Mouse (Mus musculus) ovary, postnatal 36 days (tissue): Measurements from ENCODE around the gene Brat1.

Experiments used
- DNase-seq: peaks from one replicate; pipeline ENCODE4 v3.0.0; 2022; ENCODE audit warnings: low spot score, mixed read lengths

The Brat1 gene

DNA sequence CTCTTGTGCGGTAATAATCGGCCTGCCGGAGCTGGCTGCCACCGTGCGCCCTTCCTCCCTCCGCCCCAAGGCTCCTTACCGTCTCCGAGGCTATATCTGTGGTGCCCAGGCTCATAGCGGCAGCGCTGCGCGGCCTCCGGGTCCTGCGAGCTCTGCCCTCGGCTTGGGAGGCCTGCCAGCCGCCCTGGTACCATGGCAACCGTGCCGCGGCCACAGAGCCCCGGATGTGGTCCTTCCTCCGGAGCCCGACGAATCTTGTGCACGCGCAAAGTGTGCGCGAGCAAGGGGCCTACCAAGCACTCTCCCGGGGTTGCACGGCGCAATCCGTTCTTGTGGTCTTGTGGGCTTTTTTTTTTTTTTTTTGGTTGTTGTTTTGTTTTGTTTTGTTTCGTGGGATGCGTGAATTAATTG is 2.7 kb upstream of the Brat1 start, which contains the start of gene Iqce:
Iqce (minus strand) TSS at position 276 of the 411 bp plus-strand sequence.
- peak; percentile 97 for DNase-seq

- DNase-seq: no peak
Observed at GRCm38 (mm10) chr5:140702618-140703175, 2.1 kb upstream of the Brat1 start.

- no peak for DNase-seq
Observed at GRCm38 (mm10) chr5:140703480-140704377, 1.1 kb upstream of the Brat1 start.

- no peak for DNase-seq
Observed at GRCm38 (mm10) chr5:140705501-140706171, 825 bp downstream of the Brat1 start.

DNA sequence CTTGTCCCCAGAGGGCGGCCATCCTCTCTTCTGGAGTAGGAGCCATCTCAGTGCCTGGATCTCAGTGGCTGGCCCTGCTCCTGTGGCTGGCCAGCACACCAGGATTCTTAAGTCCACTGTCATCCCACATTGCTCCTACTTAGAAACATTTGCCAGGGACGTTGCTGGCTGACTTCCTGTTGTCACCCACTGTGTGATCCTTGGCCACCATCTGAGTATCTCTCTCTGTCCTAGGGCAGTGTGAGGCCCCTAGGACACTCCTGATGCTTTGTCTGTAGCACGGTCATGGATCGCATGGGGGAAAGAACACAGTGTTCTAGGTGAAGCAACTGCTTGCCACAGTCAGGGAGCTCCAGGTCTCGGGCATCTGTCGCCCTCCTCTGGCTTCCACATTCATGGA is 5.5 kb downstream of the Brat1 start:
- no peak for DNase-seq

- no peak for DNase-seq
Observed at GRCm38 (mm10) chr5:140711040-140711439, 6.2 kb downstream of the Brat1 start.

DNA sequence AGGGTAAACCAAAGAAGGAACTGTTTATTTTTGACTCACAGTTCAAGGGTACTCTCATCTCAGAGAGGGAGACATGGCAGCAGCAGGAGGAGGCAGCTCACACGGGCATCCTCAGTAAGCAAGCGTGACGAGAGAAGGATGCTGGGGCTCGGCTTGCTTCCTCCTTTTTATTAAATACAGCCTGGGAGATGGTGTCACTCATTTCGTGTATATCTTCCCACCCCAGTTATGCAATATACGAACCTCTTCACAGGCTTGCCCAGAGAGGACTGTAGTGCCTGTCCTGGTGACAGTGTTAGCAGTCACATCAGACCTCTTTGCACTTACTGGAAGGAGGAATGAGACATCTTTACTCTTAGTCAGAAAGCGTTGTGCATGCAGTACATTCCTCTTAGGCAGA is 16.0 kb downstream of the Brat1 start:
- no peak for DNase-seq

- no peak for DNase-seq
Observed at GRCm38 (mm10) chr5:140722121-140722520, 17.3 kb downstream of the Brat1 start.

GRCm38 (mm10) chr5:140723822-140724221 is 19.0 kb downstream of the Brat1 start, which contains the start of gene Amz1:
TSS of gene Amz1 (plus strand) at chr5:140724127.
- no peak for DNase-seq

GRCm38 (mm10) chr5:140726062-140726839 is 21.4 kb downstream of the Brat1 start:
- DNase-seq: no peak

DNA sequence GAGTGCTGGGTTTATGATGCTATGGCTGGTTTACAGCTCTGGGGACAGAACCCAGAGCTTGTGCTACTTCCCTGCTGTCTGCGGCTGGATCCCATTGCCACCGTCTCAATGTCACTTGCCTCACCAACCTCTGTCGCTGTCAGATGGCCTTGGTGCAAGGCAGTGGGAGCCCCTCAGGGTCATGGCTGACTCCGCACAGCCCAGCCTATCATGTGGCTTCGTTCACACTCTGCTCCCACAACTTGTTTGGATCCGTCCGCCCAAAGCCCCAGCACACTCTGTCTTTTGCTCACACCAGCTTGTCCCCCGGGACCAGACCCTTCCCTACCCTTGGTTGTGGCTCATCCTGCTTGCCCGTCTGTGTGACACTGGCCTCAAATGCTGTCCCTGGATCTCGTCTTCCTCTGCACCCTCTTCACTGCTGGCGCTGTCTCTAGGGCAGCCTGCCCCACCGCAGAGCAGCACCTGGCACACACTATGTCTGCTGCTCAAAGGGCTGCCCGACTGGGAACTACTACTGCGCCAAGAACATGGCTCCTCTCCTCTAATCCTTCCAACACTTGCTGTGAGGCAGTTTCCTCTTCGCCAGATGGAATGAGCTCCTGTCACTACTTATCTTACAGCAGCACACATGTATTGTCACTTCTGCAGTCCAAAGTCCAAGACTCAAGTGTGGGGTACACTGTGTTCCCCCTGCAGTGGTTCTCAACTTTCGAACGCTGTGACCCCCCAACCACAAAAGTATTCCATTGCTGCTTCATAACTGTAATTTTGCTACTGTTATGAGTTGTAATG is 22.3 kb downstream of the Brat1 start:
- DNase-seq: no peak

- DNase-seq: no peak
Observed at GRCm38 (mm10) chr5:140731040-140731797, 26.4 kb downstream of the Brat1 start.

- no peak for DNase-seq
Observed at GRCm38 (mm10) chr5:140732195-140732594, 27.4 kb downstream of the Brat1 start.

DNA sequence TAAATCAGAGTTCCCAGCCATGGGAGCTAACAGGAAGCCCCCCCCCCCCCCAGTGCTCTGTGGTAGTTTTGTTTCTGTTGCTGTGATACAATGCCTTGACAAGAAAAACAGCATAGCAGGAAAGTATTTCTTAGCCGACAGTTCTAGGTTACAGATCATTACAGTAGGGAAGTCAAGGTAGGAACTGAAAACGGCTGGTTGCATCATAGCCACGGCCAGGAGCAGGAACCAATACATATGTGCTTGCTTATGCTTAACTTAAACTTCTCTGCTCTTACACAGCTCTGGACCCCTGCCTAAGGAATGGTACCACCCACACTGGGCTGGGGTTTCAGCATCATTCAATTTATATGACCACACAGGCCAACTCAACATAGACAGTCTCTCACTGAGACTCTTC is 28.5 kb downstream of the Brat1 start:
- no peak for DNase-seq

DNA sequence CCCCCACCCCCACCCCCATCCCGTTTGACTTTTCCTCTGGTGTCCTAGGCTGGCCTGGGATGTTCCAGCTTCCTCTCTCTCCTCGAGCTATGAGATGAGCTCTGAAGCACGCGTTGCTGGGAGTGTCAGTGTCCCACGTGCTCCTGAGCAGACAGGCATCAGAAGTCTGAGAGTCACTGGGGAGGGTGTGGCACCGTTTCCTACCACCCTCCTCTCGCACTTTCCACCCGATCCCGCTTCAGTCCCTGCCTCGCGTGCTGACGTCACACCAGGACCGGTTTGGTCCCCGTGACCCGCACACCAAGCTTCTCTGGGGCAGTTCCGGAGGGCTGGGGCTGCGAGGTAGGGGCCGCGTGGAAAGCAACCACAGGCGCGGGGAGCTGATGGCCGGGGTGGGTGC is 30.5 kb downstream of the Brat1 start:
- no peak for DNase-seq

DNA sequence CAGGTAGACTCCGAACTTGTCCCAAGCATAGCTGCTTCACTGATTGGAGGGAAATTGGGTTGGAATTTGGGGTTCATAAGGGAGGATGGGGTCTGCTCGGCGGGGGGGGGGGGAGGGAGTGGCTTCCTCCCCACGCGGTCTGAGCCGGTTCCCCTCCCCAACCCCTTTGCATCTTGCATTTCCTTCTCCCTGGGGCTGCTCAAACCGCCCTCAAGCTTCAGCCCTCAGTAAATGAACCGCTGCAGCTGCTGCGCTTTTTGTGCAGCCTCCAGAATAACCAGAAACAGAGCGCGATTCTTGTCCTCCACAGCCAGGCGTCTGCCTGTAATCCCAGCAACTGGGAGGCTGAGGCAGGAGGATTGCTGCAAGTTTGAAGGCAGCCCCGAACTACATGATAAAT is 31.4 kb downstream of the Brat1 start:
- no peak for DNase-seq

GRCm38 (mm10) chr5:140739813-140740212 is 35.0 kb downstream of the Brat1 start:
- no peak for DNase-seq

- DNase-seq: no peak
Observed at GRCm38 (mm10) chr5:140741040-140741439, 36.2 kb downstream of the Brat1 start.

DNA sequence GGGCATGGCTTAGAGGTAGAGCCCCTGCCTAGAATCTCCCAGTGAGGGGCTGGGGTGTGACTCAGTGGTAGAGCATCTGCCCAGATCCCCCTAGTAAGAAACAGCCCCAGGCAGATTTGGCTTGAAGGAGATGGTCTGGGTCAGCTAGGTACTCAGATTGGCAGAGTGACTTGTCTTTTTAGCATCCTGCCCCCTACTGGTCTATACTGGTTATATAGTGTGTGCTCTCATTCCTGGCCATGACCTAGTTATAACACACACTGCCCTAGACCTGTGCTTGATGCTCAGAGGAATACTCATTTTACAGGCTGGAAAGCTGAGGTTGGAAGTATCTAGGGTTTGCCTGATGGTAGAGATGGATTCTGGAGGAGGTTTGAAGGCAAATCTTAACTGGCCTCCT is 37.1 kb downstream of the Brat1 start:
- DNase-seq: no peak

DNA sequence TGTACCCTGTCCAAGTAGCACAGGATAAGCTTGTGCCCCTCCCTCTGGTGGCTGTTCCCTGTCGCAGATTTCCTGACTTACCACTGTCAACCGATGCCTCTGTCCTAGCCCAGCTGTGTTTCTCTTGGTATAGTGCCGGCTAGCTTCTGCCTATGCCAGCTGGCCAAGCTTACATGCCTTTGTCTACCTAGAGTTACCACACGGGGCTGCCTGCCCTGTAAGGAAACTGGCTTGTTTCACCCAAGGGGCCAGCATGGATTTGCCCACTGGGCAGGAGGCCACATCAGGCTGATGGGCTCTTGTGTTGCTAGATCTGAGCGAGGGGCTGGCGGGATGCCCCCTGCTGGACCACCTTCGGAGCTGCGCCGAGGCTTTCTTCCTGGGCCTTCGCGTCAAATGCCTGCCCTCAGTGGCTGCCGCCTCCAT is 38.9 kb downstream of the Brat1 start:
- DNase-seq: no peak
